Mouse (Mus musculus): Measurements from ENCODE around the gene Vmn1r16.
"Not testable (repeated sequence)": the region's sequence is repeated elsewhere in the genome, so short reads cannot be mapped to it uniquely, and the experiment has no call there.

Gene Vmn1r16

DNA sequence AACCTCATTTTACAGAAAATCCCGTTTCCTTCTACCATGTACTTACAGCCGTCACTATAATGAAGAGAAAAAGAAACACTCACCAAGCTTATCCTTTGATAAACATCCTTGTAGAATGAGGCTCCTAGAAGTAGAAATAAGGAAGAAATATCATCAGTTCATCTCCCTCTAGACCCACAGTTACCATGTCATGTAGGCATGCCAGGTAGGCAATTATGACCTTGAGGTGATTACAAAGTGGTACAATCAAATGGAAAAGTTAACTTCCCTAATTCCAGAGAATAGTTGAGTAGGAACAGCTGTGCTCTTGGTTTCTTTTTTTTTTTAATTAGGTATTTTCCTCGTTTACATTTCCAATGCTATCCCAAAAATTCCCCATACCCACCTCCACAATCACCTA, at the start of gene Vmn1r16:
Vmn1r16 (minus strand) TSS at position 101 of the 400 bp plus-strand sequence.
- DNase-seq (ENCODE audit: low read depth, low spot score): no peak

- DNase-seq (ENCODE audit: low read depth, low spot score): no peak
These were observed 38.2 kb upstream of the Vmn1r16 start for GRCm38 (mm10) chr6:57367496-57367895.

DNA sequence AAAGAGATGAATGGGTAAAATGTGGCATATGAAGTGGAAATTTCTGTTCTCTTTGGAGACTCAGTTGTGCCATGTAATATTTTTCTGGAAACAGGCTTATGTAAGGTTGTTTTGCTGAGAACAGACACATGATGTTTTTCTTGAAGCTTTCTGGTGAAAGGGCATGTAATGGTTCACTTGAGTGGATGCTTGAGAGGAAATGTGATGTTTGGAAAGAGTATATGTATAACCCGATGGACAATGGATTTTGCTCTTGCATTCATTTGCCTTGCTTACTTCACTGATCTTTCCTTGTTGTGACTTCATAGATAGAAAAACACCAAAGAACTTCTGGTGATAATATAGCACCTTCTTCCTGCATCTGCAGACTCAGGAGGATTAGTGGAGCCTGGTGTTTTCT, 36.6 kb upstream of the Vmn1r16 start:
- DNase-seq (ENCODE audit: low read depth, low spot score): not testable (repeated sequence)

GRCm38 (mm10) chr6:57363627-57364026, 34.3 kb upstream of the Vmn1r16 start, which contains the start of gene Vmn1r17:
TSS of gene Vmn1r17 (minus strand) at chr6:57363727.
- DNase-seq (ENCODE audit: low read depth, low spot score): no peak

GRCm38 (mm10) chr6:57356864-57357263, 27.6 kb upstream of the Vmn1r16 start:
- DNase-seq (ENCODE audit: low read depth, low spot score): no peak

DNA sequence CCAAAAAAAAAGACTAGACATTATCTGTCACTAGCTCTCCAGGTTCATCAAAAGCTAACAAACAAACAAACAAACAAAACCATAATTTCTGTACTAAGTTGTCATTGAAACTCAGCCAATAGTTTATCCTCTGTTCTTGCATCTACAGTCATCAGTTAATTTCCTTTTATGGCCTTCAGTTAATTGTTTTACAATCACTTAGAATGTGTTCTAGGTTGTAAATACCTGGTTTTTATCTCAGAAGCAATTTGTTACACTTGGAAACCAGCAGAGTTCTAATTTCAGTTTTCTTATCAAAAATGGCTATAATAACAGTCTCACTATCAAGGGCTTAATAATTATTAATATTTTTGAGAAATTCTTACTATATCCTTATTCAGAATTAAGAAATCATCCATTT, 3.1 kb downstream of the Vmn1r16 start:
- no peak for DNase-seq (ENCODE audit: low read depth, low spot score)

- no peak for DNase-seq (ENCODE audit: low read depth, low spot score)
These were observed 50.3 kb downstream of the Vmn1r16 start for GRCm38 (mm10) chr6:57278952-57279351.

DNA sequence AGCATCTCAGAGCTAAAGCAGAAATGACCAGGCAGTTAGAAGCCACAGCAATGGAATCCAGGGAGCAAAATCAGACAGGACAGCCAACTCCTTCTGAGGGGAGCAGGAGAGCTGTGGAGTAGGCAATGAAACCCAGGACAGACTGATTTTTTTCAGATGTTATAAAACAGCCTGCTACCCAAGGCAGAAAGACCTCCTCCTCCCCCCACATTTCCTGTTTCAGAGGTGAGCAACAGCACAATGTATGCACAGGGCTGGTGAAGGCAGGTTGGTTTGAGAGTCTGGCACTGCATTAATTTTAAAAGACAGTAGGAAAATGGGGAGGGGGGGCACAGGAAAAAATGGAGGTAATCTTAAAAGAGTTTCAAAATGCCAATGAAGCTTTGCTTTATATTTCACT, 56.8 kb downstream of the Vmn1r16 start:
- DNase-seq (ENCODE audit: low read depth, low spot score): no peak

DNA sequence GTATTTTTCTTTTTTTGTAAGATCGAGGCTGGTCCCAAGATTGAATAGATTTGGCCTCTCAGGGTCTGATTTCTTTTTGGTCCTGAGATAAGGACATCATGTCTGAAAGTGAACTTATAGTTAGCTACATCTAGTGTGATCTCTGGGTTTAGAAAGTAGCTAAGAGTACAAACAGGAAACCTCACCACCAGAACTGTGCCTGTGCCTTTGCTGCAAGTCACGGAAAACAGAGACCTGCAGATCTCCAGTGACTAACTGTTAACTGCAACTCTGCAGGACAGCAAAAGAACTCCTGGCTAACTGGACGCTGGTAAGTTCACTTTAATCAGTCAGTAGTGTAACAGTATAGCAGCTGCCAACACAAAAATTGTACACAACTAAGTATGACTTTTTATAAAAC, 57.4 kb downstream of the Vmn1r16 start:
- no peak for DNase-seq (ENCODE audit: low read depth, low spot score)
